Mouse (Mus musculus): ENCODE data around the gene Mdm4. TPM values are rescaled to one million over a fixed set of nuclear protein-coding genes. Genes with fewer than 3 reads are reported as not detected.

The Mdm4 gene
- total RNA-seq, 2 experiments from 2014 or later, result 93.0 to 99.9 TPM

Small RNAs within 50 kb of the gene (microRNA-seq; reads per million reads assigned to microRNA genes)
- 0 reads per million in 2 experiments for gene Gm44300

Other genes with a start within 250 kb of the Mdm4 start
- gene Lrrn2, start 150.3 kb downstream of the Mdm4 start, total RNA-seq (2021), result 100 to 1,000 TPM; 168 to 185 TPM
- 10 to 100 TPM; 27.1 to 28.0 TPM for gene Pik3c2b, start 15.1 kb upstream of the Mdm4 start, total RNA-seq (2021)
- 10 to 100 TPM; 44.5 to 45.0 TPM for gene Ppp1r15b, start 100.6 kb upstream of the Mdm4 start, total RNA-seq (2021)
- 10 to 100 TPM; 54.8 to 65.7 TPM for gene Plekha6, start 133.6 kb upstream of the Mdm4 start, total RNA-seq (2021)

Data from layer of hippocampus, postnatal 10 days (tissue).